Mouse (Mus musculus) thymus, adult 18-20 months (tissue): ENCODE measurements at regions not wholly inside any gene's neighbourhood (a gene's known extent, or its start where the extent isn't known, plus 50 kb on each side); places are given as distances from the start of the nearest gene placed in this dataset.
A peak's percentile ranks its signal among the peaks of the same experiment; 100 is the strongest.

Experiments used
- DNase-seq, 2 experiments: peaks; one replicate each; pipeline ENCODE4 v3.0.0; 2022; ENCODE audit warnings: mixed read lengths in 2 of 2

- DNase-seq, result no peak
Measured at GRCm38 (mm10) chr12:25176565-25176964, 79.6 kb upstream of the Id2 start.

- DNase-seq, result no peak
Measured at GRCm38 (mm10) chr12:25173064-25173463, 76.1 kb upstream of the Id2 start.

- no peak for DNase-seq
Measured at GRCm38 (mm10) chr12:25172450-25172849, 75.5 kb upstream of the Id2 start.

- no peak for DNase-seq
Measured at GRCm38 (mm10) chr12:25169611-25170010, 72.7 kb upstream of the Id2 start.

- DNase-seq, result no peak
Measured at GRCm38 (mm10) chr12:25168213-25168545, 71.2 kb upstream of the Id2 start.

GRCm38 (mm10) chr12:25167504-25168212 lies 70.7 kb upstream of the Id2 start:
- no peak for DNase-seq

GRCm38 (mm10) chr12:25166525-25166924 lies 69.6 kb upstream of the Id2 start:
- DNase-seq, result no peak

- peak in 1 of 2 experiments; percentile 17 for DNase-seq
Measured at GRCm38 (mm10) chr12:25165650-25166049, 68.7 kb upstream of the Id2 start.

GRCm38 (mm10) chr12:25164724-25165123 lies 67.8 kb upstream of the Id2 start:
- DNase-seq, result peak; percentile 19 to 30

GRCm38 (mm10) chr12:25163541-25163940 lies 66.6 kb upstream of the Id2 start:
- DNase-seq, result no peak

GRCm38 (mm10) chr12:25162843-25163242 lies 65.9 kb upstream of the Id2 start:
- no peak for DNase-seq

- no peak for DNase-seq
Measured at GRCm38 (mm10) chr12:25161939-25162338, 65.0 kb upstream of the Id2 start.

GRCm38 (mm10) chr12:25160990-25161843 lies 64.3 kb upstream of the Id2 start:
- no peak for DNase-seq

GRCm38 (mm10) chr12:25159091-25159490 lies 62.2 kb upstream of the Id2 start:
- DNase-seq, result no peak

GRCm38 (mm10) chr12:25157238-25157637 lies 60.3 kb upstream of the Id2 start:
- no peak for DNase-seq

GRCm38 (mm10) chr12:25155396-25155795 lies 58.5 kb upstream of the Id2 start:
- DNase-seq, result no peak

GRCm38 (mm10) chr12:25148099-25148498 lies 51.2 kb upstream of the Id2 start:
- no peak for DNase-seq
